Mouse (Mus musculus): ENCODE measurements around the gene Usp18.

Gene Usp18

GRCm38 (mm10) chr6:121224993-121225392, 20.7 kb upstream of the Usp18 start:
- no peak for DNase-seq (ENCODE audit: low read depth, low spot score)

GRCm38 (mm10) chr6:121226043-121226442, 19.7 kb upstream of the Usp18 start:
- no peak for DNase-seq (ENCODE audit: low read depth, low spot score)

GRCm38 (mm10) chr6:121226744-121227143, 19.0 kb upstream of the Usp18 start:
- DNase-seq (ENCODE audit: low read depth, low spot score), result no peak

GRCm38 (mm10) chr6:121228421-121228820, 17.3 kb upstream of the Usp18 start:
- DNase-seq (ENCODE audit: low read depth, low spot score), result no peak

DNA sequence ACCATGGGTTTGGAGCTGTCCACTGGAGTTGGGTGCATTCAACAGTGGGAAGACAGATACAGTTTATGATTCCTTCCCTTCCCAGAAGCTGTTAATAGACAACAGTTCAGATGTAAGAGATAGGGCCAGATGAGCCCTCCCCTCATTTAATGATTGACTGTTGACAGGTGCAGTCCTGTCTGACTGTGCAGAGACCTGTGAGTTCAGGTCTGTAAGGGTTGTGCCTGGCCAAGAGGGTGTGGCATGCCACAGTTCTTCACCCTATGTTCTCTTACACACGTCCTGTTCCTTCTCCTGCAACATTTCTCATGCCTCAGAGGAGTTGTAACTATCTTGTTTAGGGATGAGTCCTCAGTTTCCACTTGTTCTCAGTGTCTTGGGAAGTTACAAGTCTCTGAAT, 13.1 kb upstream of the Usp18 start:
- no peak for DNase-seq (ENCODE audit: low read depth, low spot score)

GRCm38 (mm10) chr6:121236386-121236785, 9.3 kb upstream of the Usp18 start:
- DNase-seq (ENCODE audit: low read depth, low spot score), result no peak

- no peak for DNase-seq (ENCODE audit: low read depth, low spot score)
Measured at GRCm38 (mm10) chr6:121238209-121238608, 7.5 kb upstream of the Usp18 start.

DNA sequence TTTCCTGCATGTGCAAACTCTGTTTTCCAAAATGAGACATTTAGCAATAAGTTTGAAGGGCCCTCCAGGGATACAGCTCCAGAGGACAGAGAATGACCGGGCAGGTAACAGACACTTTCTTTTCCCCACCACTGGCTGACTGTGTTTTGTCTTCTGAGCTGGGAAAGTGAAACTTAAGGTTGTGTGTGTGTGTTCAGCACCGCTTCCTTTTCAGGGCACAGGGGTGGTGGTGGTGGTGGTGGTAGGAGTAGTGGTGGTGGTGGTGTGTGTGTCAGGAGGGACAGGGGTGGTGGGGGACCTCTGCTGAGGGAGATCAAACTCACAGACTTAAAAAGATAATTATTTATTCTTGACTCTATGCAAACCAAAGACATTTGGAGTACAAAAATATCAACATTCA, 3.9 kb upstream of the Usp18 start:
- DNase-seq (ENCODE audit: low read depth, low spot score), result no peak

DNA sequence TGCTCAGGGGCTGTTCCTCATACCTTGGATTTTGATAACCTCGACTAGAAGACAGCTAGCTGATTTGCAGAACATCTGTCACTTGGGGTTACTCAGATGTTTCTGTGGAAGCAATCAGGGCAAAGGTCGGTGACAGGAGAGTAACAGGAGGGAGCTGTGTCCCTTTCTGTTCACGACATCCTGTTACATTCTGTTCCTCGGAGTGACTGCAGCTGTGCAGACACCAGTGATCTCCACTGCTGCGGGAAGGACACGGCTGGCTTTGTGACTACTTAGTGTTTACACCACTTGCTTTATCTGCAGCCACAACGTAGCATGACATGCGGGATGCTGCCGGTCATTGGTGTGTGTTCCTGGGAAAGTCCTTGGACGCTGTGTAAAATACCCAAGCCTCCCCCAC, 2.5 kb upstream of the Usp18 start:
- no peak for DNase-seq (ENCODE audit: low read depth, low spot score)

DNA sequence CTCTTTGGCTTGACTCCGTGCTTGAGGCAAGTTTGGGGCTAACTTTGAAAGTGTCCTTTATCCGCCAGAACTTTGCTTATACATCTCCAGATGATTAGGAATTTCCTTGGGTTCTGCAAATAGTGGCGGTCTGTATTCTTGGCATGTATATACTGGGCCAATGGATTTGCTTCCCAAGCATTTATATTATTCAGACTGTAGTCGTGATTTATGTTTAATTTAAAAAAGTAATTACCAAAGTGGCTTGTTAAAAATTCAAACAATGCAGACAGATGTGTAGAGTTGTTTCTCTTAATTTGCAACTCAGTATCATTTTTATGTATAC, 293 bp downstream of the Usp18 start:
- no peak for DNase-seq (ENCODE audit: low read depth, low spot score)

- DNase-seq (ENCODE audit: low read depth, low spot score), result no peak
Measured at GRCm38 (mm10) chr6:121250406-121250805, 4.7 kb downstream of the Usp18 start.

DNA sequence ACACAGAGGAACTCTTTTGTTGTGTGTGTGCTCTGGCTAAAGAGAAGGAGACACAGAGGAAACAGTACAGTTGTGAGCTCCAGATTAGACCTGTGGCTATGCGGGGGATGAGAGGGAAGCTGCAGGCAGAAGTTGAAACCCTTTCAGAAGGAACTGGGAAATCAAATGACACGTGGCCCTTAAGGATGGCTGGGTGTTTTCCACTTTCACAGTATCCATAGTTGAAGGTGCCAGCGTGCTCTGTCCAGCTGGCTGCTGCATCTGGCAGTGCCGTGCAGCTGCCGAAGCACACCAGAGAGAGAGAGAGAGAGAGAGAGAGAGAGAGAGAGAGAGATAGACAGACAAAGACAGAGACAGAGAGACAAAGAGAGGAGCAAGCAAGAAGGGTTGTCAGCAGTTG, 5.5 kb downstream of the Usp18 start:
- no peak for DNase-seq (ENCODE audit: low read depth, low spot score)

DNA sequence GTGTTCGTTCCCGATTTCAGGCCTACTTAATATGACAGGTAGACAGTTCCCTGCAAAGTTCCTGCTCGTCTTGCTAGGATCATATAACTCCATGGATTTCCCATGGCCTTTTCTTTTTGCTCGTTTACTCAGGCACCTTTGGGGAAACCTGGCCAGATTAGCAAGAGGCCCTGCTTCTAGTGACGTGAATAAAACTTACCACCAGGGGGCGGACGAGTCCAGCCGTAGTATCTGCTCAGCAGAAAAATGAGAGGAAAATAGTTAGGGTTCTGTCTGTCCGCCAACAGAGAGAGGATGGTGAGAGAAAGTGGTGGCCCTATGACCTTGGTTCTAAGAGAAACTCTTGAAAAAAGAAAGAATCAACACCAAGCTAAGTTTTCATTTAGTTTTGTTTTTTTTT, 14.8 kb downstream of the Usp18 start:
- DNase-seq (ENCODE audit: low read depth, low spot score), result no peak

DNA sequence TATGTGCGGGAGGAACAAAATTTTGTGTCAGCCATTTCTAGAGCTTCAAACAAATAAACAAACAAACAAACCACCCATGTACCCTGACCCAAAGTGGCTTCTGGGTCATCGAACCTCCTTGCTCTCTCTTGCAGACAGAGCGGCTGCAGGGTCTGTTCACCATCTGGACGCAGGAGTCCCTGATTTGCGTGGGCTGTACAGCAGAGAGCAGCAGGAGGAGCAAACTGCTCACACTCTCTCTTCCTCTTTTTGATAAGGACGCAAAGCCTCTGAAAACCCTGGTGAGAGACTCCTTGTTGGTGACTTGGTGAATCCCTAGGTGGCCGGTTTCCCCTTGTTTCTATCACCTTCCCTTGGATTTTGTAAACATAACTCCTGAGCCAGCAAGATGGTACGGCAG, 15.5 kb downstream of the Usp18 start:
- DNase-seq (ENCODE audit: low read depth, low spot score), result no peak

GRCm38 (mm10) chr6:121262004-121262403, 16.3 kb downstream of the Usp18 start:
- DNase-seq (ENCODE audit: low read depth, low spot score), result no peak

- no peak for DNase-seq (ENCODE audit: low read depth, low spot score)
Measured at GRCm38 (mm10) chr6:121262496-121262895, 16.8 kb downstream of the Usp18 start.

DNA sequence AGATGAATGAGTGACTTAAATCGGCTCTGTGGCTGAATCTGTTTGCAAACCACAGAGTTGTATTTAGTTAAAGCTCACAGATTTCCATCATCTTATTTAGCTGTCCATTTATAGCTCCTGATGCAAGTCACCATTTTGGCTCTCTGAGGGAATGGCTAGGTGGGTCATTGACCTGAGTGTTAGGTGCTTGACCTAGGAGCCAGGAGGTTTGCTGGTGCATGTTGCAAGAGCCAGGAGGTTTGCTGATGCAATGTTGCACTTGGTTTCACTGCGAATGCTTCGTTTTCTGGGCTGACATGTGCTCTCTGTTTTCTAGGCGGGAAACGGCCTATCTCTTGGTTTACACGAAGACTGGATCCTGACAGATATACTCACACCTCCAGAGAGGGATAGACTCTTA, 24.4 kb downstream of the Usp18 start:
- DNase-seq (ENCODE audit: low read depth, low spot score), result no peak

DNA sequence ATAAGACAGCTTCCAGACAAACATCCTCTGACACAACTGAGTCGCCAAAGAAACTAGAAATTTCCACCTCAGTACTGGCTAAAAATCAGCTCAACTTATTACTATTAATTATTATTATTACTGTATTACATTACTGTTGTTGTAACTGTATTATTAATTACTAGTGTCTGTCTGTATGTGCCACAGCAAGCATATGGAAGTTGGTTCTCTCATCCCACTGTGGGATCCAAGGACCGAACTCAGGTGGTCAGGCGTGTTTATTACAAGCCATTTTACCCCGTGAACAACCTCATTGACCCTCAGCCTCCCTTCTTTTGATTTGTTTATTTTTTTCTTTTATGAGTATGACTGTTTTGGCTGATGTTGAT, 26.0 kb downstream of the Usp18 start:
- DNase-seq (ENCODE audit: low read depth, low spot score), result no peak

GRCm38 (mm10) chr6:121272075-121272800, 26.5 kb downstream of the Usp18 start:
- DNase-seq (ENCODE audit: low read depth, low spot score), result peak; percentile 61

DNA sequence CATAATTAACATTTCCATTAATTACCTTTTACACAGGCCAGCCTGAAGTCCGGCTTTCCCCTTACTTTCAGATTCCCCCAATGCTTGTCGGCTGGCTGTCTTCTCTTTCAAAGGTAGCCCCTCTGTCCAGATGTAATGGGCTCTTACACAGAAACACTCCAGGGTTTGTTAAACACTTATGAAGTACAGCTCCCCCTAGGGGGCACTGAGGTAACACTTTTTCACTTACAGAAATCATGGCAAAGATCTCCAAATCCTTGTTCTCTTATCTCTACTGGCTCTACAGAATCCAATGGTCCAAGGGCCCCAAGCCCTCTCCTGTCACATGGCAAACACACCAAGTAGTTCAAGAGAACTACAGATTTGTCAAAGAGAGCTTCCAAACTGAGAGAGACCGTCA, 28.6 kb downstream of the Usp18 start:
- DNase-seq (ENCODE audit: low read depth, low spot score), result peak; percentile 2

- no peak for DNase-seq (ENCODE audit: low read depth, low spot score)
Measured at GRCm38 (mm10) chr6:121284132-121284531, 38.4 kb downstream of the Usp18 start.

- DNase-seq (ENCODE audit: low read depth, low spot score), result no peak
Measured at GRCm38 (mm10) chr6:121299317-121299716, 53.6 kb downstream of the Usp18 start.

- no peak for DNase-seq (ENCODE audit: low read depth, low spot score)
Measured at GRCm38 (mm10) chr6:121299954-121300353, 54.2 kb downstream of the Usp18 start, which contains the start of gene Slc6a13. Slc6a13 (plus strand) TSS chr6:121300227.

- no peak for DNase-seq (ENCODE audit: low read depth, low spot score)
Measured at GRCm38 (mm10) chr6:121300504-121300903, 54.8 kb downstream of the Usp18 start.

Measured in retina, adult 2 months (tissue).